Mouse (Mus musculus): Measurements from ENCODE around the gene AA467197. TPM values are rescaled to one million over a fixed set of nuclear protein-coding genes. Genes with fewer than 3 reads are reported as not detected.

AA467197 gene
- total and polyA plus RNA-seq, 3 experiments = 3.1 to 30.4 (median 6.4) TPM

DNA sequence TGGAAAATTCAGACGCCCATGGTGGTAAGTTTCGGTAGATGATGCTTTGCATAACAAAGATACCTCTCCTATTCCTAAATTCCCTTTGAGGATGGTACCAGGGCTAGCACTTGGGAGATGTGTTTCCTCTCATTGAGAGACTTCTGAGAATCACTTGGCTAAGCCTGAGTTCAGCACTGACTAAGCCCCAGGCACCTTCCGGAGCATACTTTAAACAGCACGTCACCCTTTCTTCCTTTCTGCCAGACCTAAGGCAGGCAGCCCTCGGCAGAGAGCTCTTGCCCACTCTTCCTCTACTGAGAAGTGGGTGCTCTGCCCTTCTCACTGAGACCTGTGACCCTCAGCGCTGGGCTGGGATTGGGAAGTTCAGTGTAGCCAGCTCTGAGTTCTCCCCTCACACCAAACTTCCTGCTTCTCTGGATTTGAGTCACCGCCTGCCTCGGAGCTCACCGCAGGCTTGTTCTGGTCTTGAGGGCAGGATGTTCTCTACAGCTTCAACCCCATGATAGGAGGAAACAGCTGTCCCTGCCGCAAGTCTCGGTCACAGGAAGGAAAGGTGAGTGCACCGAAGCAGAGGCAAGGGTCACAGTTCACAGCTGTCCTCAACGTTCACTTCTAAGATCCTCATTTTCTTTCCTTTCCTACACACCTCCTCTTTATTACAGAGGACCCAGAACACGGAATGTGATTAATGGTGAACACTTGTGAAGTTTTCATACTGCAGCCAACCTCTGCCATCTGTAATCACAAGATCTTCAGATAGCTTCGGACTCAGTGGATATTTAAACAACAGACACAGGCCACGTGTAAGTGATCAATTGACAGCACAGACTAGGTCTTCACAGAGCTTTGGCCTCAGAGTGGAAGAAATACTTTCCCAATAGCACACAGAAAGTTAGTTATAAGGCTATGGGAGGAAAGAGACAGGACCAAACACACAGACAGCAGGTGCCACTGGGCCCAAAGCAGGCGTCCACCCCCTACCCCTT is 15.6 kb downstream of the AA467197 start:
- dilution Hi-C loops (cut with MboI; ENCODE audit: extremely low pct_ligation_motif_present, extremely low pct_unique_long_range_greater_than_20kb, low sequenced_read_pairs) = no loop called here
- Histone ChIP-seq H3K79me2 (replicated peaks; ENCODE audit: control insufficient read depth, extremely low read depth, insufficient read depth, poor library complexity, severe bottlenecking) (no peaks in the 10 kb centered on the region), H3K27me3 (replicated peaks) (no peaks in the 10 kb centered on the region), H3K4me3 (replicated peaks in 1 of 3; ENCODE audit: low read depth in 2 of 3, low read length in 2 of 3, poor library complexity in 1 of 3) (peak overlapping the region in 2 of 3 experiments; percentile 20 to 25), H3K9me3 (replicated peaks; ENCODE audit: low read length) (no peaks in the 10 kb centered on the region), H3K4me1 (ENCODE audit: control insufficient read depth in 1 of 2, insufficient read depth in 2 of 2) (peaks cover 22 to 47% of the 10 kb centered on the region in 2 experiments), H3K27ac (ENCODE audit: insufficient read depth, low read depth) (peak overlapping the region; percentile 83), H3K4me2 (ENCODE audit: insufficient read depth, low read depth, poor library complexity, severe bottlenecking) (peak overlapping the region; percentile 21), H3K36me3 (replicated peaks in 1 of 2; ENCODE audit: control insufficient read depth in 1 of 2, insufficient read depth in 1 of 2, low read length in 1 of 2) (no peaks in the 10 kb centered on the region), H3K9ac (ENCODE audit: insufficient read depth, low read depth) (peak overlapping the region; percentile 37)
- in situ Hi-C loops (cut with MboI; ENCODE audit: low pct_ligation_motif_present, low pct_unique_long_range_greater_than_20kb, low sequenced_read_pairs) = no loop called here
- peak; percentile 90 for DNase-seq (ENCODE audit: extremely low read depth)
- TF ChIP-seq ZC3H11A (IDR thresholded peaks at IDR 0.05; ENCODE audit: low read depth, low read length) (no peak), USF1 (IDR thresholded peaks at IDR 0.05; ENCODE audit: low read depth, low read length) (no peak), MEF2A (IDR thresholded peaks at IDR 0.05; ENCODE audit: borderline replicate concordance, low read depth, low read length) (peak; percentile 91), TCF12 (IDR thresholded peaks at IDR 0.05; ENCODE audit: low read depth, low read length) (peak; percentile 94), POLR2AphosphoS2 (IDR thresholded peaks at IDR 0.05; ENCODE audit: low read depth, low read length) (no peak), MYC (IDR thresholded peaks at IDR 0.05; ENCODE audit: low read depth, low read length) (peak; percentile 62; the same call in 1 of the 2 replicates), ZNF384 (IDR thresholded peaks at IDR 0.05; ENCODE audit: low read depth, low read length) (no peak), HCFC1 (IDR thresholded peaks at IDR 0.05; ENCODE audit: low read depth, low read length) (peak; percentile 44; the same call in 1 of the 2 replicates), RAD21 (IDR thresholded peaks at IDR 0.05; ENCODE audit: low read depth, low read length) (no peak; the same call in 1 of the 2 replicates), POLR2A (IDR thresholded peaks at IDR 0.05; ENCODE audit: low read depth, low read length) (peak; percentile 50), RCOR1 (conservative IDR thresholded peaks at IDR 0.05; ENCODE audit: low read depth, low read length) (peak; percentile 91), CHD2 (IDR thresholded peaks at IDR 0.05; ENCODE audit: low read length) (peak; percentile 69), CTCF (conservative IDR thresholded peaks at IDR 0.05 in 1 of 2, IDR thresholded peaks at IDR 0.05 in 1 of 2; ENCODE audit: low read depth in 2 of 2, low read length in 2 of 2) (no peak), ELF1 (IDR thresholded peaks at IDR 0.05; ENCODE audit: low read depth, low read length) (peak; percentile 71), MAZ (IDR thresholded peaks at IDR 0.05; ENCODE audit: low read depth, low read length) (no peak), JUND (conservative IDR thresholded peaks at IDR 0.05; ENCODE audit: low read depth, low read length) (peak; percentile 94), TBP (conservative IDR thresholded peaks at IDR 0.05; ENCODE audit: low read depth, low read length) (0 out of 2 replicates have a peak, but pooled peaks have one; percentile 44), MXI1 (IDR thresholded peaks at IDR 0.05; ENCODE audit: low read depth, low read length) (peak; percentile 73), KAT2A (IDR thresholded peaks at IDR 0.05; ENCODE audit: insufficient replicate concordance, low read length) (0 out of 2 replicates have a peak, but pooled peaks have one; percentile 19), NELFE (IDR thresholded peaks at IDR 0.05; ENCODE audit: low read depth, low read length) (peak; percentile 23; the same call in 1 of the 2 replicates), ETS1 (conservative IDR thresholded peaks at IDR 0.05; ENCODE audit: low read depth, low read length) (peak; percentile 99), USF2 (conservative IDR thresholded peaks at IDR 0.05; ENCODE audit: low read depth, low read length) (no peak), EP300 (IDR thresholded peaks at IDR 0.05; ENCODE audit: low read length) (peak; percentile 95), JUN (IDR thresholded peaks at IDR 0.05; ENCODE audit: insufficient read depth, low read depth, low read length) (peak; percentile 80), BHLHE40 (IDR thresholded peaks at IDR 0.05; ENCODE audit: low read depth, low read length) (peak; percentile 97), UBTF (IDR thresholded peaks at IDR 0.05; ENCODE audit: low read depth, low read length) (peak; percentile 40; the same call in 1 of the 2 replicates), IRF4 (IDR thresholded peaks at IDR 0.05; ENCODE audit: low read depth, low read length) (peak; percentile 100), CHD1 (IDR thresholded peaks at IDR 0.05; ENCODE audit: low read depth, low read length) (peak; percentile 68; the same call in 1 of the 2 replicates), SMC3 (IDR thresholded peaks at IDR 0.05; ENCODE audit: low read depth, low read length) (no peak), MAFK (IDR thresholded peaks at IDR 0.05; ENCODE audit: insufficient replicate concordance, low read length) (peak; percentile 55), E2F4 (IDR thresholded peaks at IDR 0.05; ENCODE audit: insufficient replicate concordance, low read depth, low read length) (no peak), PAX5 (IDR thresholded peaks at IDR 0.05; ENCODE audit: low read length) (no peak), SIN3A (IDR thresholded peaks at IDR 0.05; ENCODE audit: low read length) (peak; percentile 95), ZKSCAN1 (IDR thresholded peaks at IDR 0.05; ENCODE audit: borderline replicate concordance, low read depth, low read length) (no peak), GABPA (IDR thresholded peaks at IDR 0.05; ENCODE audit: insufficient replicate concordance, low read depth, low read length) (no peak), MAX (IDR thresholded peaks at IDR 0.05; ENCODE audit: low read length) (peak; percentile 86), ZMIZ1 (IDR thresholded peaks at IDR 0.05; ENCODE audit: low read depth, low read length) (0 out of 2 replicates have a peak, but pooled peaks have one; percentile 29)
